Mouse (Mus musculus): Measurements from ENCODE around the gene Fam240a. TPM values are rescaled to one million over a fixed set of nuclear protein-coding genes. Genes with fewer than 3 reads are reported as not detected.

The Fam240a gene
- polyA plus RNA-seq, 1 experiment, result not detected

DNA sequence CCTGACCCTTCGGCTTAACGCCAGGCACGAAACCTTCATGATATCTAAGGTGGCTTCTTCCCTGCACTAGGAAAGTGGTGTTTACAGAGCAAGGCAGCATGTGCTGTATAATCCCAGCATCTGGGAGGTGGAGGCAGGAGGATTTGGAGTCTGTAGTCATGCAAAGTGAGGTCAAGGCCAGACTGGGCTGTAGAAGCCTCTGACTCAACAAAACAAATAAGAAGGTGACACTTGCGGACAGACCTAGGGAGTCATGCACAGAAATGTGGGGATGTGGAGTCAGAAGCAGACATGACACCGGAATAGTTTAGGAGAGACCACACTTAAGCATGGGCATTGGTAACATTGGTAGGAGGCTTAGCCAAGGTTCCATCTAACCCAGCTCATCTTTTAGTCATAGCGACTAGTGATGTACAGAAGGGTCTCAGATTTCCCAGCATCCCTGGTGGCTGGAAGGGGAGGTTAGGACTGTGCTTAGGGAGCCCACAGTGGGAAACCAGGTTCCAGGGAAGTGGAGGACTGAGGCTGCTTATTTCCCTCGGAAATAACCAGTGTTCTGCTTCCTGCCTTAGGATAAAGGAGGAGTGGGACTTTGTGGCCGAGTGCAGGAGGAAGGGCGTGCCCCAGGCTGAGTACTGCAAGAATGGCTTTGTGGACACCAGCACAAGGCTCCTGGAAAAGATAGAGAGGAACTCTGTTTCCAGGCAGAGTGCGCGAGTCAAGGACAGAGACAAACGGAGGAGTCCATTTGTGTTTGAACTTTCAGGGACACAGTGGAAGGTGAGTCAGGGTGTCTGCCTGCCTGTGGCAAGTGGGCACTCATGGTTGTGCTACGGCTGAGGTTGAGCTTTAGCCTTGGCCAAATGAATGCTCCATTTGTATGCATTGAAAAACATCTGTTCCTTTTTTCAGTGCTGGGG lies 43.8 kb upstream of the Fam240a start:
- H3K9me3 ChIP-seq (replicated peaks; ENCODE audit: control insufficient read depth, insufficient read depth, low read length, poor library complexity, severe bottlenecking), result no peaks in the 10 kb centered on the region
- H3K4me3 ChIP-seq (ENCODE audit: low read depth, low read length), result peak overlapping the region; percentile 62
- no peaks in the 10 kb centered on the region for H3K27me3 ChIP-seq (ENCODE audit: control insufficient read depth, insufficient read depth, low read length, poor library complexity, severe bottlenecking)
- peak overlapping the region; percentile 88 for H3K27ac ChIP-seq (ENCODE audit: insufficient read depth, low read length)
- TF ChIP-seq CTCF (IDR thresholded peaks at IDR 0.05; ENCODE audit: low read depth, low read length) (no peak), EP300 (IDR thresholded peaks at IDR 0.05; ENCODE audit: insufficient read depth, low read depth, low read length) (peak; percentile 98)
- H3K4me1 ChIP-seq (ENCODE audit: control insufficient read depth, insufficient read depth, low read length), result peaks cover 2% of the 10 kb centered on the region
- 0 out of 2 replicates have a peak overlapping the region, but pooled peaks have one; percentile 1 for H3K9ac ChIP-seq (ENCODE audit: low read depth, poor library complexity, severe bottlenecking)
- no peaks in the 10 kb centered on the region for H3K36me3 ChIP-seq (ENCODE audit: control insufficient read depth, insufficient read depth, low read length, poor library complexity, severe bottlenecking)

GRCm38 (mm10) chr9:110959669-110960068 lies 43.0 kb upstream of the Fam240a start:
- TF ChIP-seq POLR2A (IDR thresholded peaks at IDR 0.05; ENCODE audit: insufficient read depth, low read length), result no peak
- TF ChIP-seq EP300 (IDR thresholded peaks at IDR 0.05; ENCODE audit: insufficient read depth, low read depth, low read length), result no peak
- no peak for TF ChIP-seq CTCF (IDR thresholded peaks at IDR 0.05; ENCODE audit: low read depth, low read length)
- Histone ChIP-seq H3K4me3 (ENCODE audit: low read depth, low read length) (no peak overlapping the region), H3K36me3 (ENCODE audit: control insufficient read depth, insufficient read depth, low read length, poor library complexity, severe bottlenecking) (no peaks in the 10 kb centered on the region), H3K27ac (ENCODE audit: insufficient read depth, low read length) (peak overlapping the region; percentile 88), H3K9ac (ENCODE audit: low read depth, poor library complexity, severe bottlenecking) (no peak overlapping the region), H3K27me3 (ENCODE audit: control insufficient read depth, insufficient read depth, low read length, poor library complexity, severe bottlenecking) (no peaks in the 10 kb centered on the region), H3K4me1 (ENCODE audit: control insufficient read depth, insufficient read depth, low read length) (peaks cover 3% of the 10 kb centered on the region), H3K9me3 (replicated peaks; ENCODE audit: control insufficient read depth, insufficient read depth, low read length, poor library complexity, severe bottlenecking) (no peaks in the 10 kb centered on the region)

- Histone ChIP-seq H3K9me3 (replicated peaks; ENCODE audit: control insufficient read depth, insufficient read depth, low read length, poor library complexity, severe bottlenecking) (no peaks in the 10 kb centered on the region), H3K36me3 (ENCODE audit: control insufficient read depth, insufficient read depth, low read length, poor library complexity, severe bottlenecking) (no peaks in the 10 kb centered on the region), H3K27me3 (ENCODE audit: control insufficient read depth, insufficient read depth, low read length, poor library complexity, severe bottlenecking) (no peaks in the 10 kb centered on the region)
Observed at GRCm38 (mm10) chr9:110955962-110956361, 39.3 kb upstream of the Fam240a start.

DNA sequence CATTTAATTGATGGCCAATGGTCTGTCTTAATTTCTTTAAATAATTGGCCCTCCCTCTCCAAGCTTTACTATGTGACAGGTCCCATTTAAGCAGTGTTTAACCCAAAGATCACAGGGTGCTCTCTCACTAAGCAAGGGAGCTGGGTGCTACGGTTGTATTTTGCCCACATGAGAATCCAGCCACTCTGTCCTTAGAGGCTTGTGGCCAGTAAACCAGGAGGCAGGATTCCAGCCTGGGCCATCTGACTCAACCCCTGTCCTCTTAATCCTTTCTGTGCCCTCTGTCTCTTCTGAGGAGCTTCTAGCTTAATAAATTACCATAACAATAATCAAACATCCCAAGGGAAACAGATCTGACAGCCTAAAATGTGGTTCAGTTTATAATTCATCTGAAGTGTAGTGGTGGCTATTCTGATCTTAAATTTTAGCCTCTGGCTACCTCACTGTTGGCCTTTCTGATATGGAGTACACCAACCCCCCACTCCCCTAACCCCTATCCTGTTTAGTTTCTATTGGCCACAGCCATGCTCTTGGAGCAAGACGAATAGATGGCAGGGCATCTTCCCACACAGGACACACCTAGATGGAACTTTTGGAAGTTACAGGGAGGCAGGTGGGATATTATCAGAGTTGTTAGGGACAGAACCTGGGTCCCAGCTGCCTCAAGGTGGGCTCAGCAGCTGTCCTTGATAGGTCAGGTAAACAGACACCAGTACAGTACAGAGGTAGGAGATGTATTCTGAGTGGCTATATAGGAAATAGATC lies 38.2 kb upstream of the Fam240a start:
- TF ChIP-seq CTCF (IDR thresholded peaks at IDR 0.05; ENCODE audit: low read depth, low read length) (no peak), POLR2A (IDR thresholded peaks at IDR 0.05; ENCODE audit: insufficient read depth, low read length) (no peak), EP300 (IDR thresholded peaks at IDR 0.05; ENCODE audit: insufficient read depth, low read depth, low read length) (no peak)
- no peaks in the 10 kb centered on the region for H3K36me3 ChIP-seq (ENCODE audit: control insufficient read depth, insufficient read depth, low read length, poor library complexity, severe bottlenecking)
- no peaks in the 10 kb centered on the region for H3K27me3 ChIP-seq (ENCODE audit: control insufficient read depth, insufficient read depth, low read length, poor library complexity, severe bottlenecking)
- peak overlapping the region; percentile 78; the same call in 1 of the 2 replicates for H3K9ac ChIP-seq (ENCODE audit: low read depth, poor library complexity, severe bottlenecking)
- no peak overlapping the region for H3K4me3 ChIP-seq (ENCODE audit: low read depth, low read length)
- H3K4me1 ChIP-seq (ENCODE audit: control insufficient read depth, insufficient read depth, low read length), result peaks cover 7% of the 10 kb centered on the region
- H3K27ac ChIP-seq (ENCODE audit: insufficient read depth, low read length), result peak overlapping the region; percentile 73; the same call in 1 of the 2 replicates
- H3K9me3 ChIP-seq (replicated peaks; ENCODE audit: control insufficient read depth, insufficient read depth, low read length, poor library complexity, severe bottlenecking), result no peaks in the 10 kb centered on the region

More at GRCm38 (mm10) chr9:110955962-110956361, 39.3 kb upstream of the Fam240a start:
- H3K4me1 ChIP-seq (ENCODE audit: control insufficient read depth, insufficient read depth, low read length), result peaks cover 5% of the 10 kb centered on the region
- TF ChIP-seq CTCF (IDR thresholded peaks at IDR 0.05; ENCODE audit: low read depth, low read length) (no peak), POLR2A (IDR thresholded peaks at IDR 0.05; ENCODE audit: insufficient read depth, low read length) (no peak), EP300 (IDR thresholded peaks at IDR 0.05; ENCODE audit: insufficient read depth, low read depth, low read length) (no peak)
- no peak overlapping the region for H3K27ac ChIP-seq (ENCODE audit: insufficient read depth, low read length)
- no peak overlapping the region for H3K9ac ChIP-seq (ENCODE audit: low read depth, poor library complexity, severe bottlenecking)
- H3K4me3 ChIP-seq (ENCODE audit: low read depth, low read length), result no peak overlapping the region

DNA sequence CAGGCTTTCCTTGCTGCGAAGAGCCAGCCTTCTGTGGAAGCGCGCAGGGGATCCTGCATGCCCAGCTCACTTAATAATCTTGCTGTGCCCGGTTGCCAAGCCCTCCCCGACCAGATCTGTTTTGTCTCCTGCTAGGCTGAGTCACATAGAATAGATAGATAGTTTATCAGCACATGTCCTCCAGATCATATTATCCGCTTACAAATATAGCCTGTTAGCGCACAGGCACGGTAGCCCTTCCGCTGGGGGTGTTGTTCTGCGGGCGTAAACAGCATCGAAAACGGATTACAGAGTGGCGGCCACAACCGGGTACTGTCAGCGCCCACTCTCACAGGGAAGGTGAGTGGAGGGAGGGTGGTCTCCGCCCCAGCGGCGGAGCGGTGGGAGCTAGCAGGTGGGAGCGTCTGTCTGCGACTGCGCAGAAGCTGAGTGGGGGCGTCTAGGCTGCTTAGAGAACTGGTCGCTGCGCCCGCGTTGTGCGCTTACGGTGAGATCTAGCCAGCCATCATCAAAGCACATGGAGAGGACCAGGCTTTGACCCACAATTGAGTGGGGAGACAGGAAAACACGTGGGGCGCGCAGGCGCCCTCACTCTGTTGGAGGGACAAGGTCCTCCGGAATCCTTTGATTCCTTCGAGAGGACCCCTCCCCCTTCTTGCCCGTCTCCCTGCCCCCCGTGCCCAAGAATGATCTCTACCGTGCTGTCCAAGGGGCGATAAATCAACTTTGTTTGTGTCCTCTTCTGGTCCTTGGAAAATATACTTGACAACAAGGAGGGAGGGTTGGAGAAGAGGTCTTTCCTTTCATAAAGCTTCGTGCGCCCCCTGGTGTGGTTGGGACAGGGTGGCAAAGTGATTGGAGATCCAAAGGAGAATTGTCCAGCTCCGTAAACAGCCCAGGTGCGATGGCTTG lies 37.1 kb upstream of the Fam240a start:
- no peaks in the 10 kb centered on the region for H3K9me3 ChIP-seq (replicated peaks; ENCODE audit: control insufficient read depth, insufficient read depth, low read length, poor library complexity, severe bottlenecking)
- TF ChIP-seq EP300 (IDR thresholded peaks at IDR 0.05; ENCODE audit: insufficient read depth, low read depth, low read length), result 0 out of 2 replicates have a peak, but pooled peaks have one; percentile 11
- no peak for TF ChIP-seq POLR2A (IDR thresholded peaks at IDR 0.05; ENCODE audit: insufficient read depth, low read length)
- TF ChIP-seq CTCF (IDR thresholded peaks at IDR 0.05; ENCODE audit: low read depth, low read length), result peak; percentile 67
- no peaks in the 10 kb centered on the region for H3K36me3 ChIP-seq (ENCODE audit: control insufficient read depth, insufficient read depth, low read length, poor library complexity, severe bottlenecking)
- peaks cover 7% of the 10 kb centered on the region for H3K4me1 ChIP-seq (ENCODE audit: control insufficient read depth, insufficient read depth, low read length)
- peak overlapping the region; percentile 78 for H3K9ac ChIP-seq (ENCODE audit: low read depth, poor library complexity, severe bottlenecking)
- peak overlapping the region; percentile 73 for H3K27ac ChIP-seq (ENCODE audit: insufficient read depth, low read length)
- peak overlapping the region; percentile 73 for H3K4me3 ChIP-seq (ENCODE audit: low read depth, low read length)
- no peaks in the 10 kb centered on the region for H3K27me3 ChIP-seq (ENCODE audit: control insufficient read depth, insufficient read depth, low read length, poor library complexity, severe bottlenecking)

Measured in ES-Bruce4 (cell line).